Mouse (Mus musculus) cerebellum, postnatal 4 days (tissue): ENCODE data around the gene Acrv1.
"Not testable (repeated sequence)": the region's sequence is repeated elsewhere in the genome, so short reads cannot be mapped to it uniquely, and the experiment has no call there.

Experiments
- DNase-seq, 2 experiments: peaks; one replicate each; pipeline ENCODE4 v3.0.0; 2022; ENCODE audit warnings: low spot score in 2 of 2, mixed read lengths in 1 of 2

Gene Acrv1

GRCm38 (mm10) chr9:36692920-36693319, at the start of gene Acrv1:
Gene Acrv1 (plus strand): TSS chr9:36693220.
- DNase-seq = no peak

GRCm38 (mm10) chr9:36643276-36643675, 49.7 kb upstream of the Acrv1 start, which contains the start of gene A630095E13Rik:
Gene A630095E13Rik (minus strand): TSS chr9:36643376.
- not testable (repeated sequence) for DNase-seq

- DNase-seq = no peak
Observed at GRCm38 (mm10) chr9:36681424-36681823, 11.6 kb upstream of the Acrv1 start.

- no peak for DNase-seq
Observed at GRCm38 (mm10) chr9:36687329-36687728, 5.7 kb upstream of the Acrv1 start.

GRCm38 (mm10) chr9:36694276-36694675, 1.3 kb downstream of the Acrv1 start:
- no peak for DNase-seq

GRCm38 (mm10) chr9:36705923-36706322, 12.9 kb downstream of the Acrv1 start:
- no peak for DNase-seq

GRCm38 (mm10) chr9:36707304-36707703, 14.3 kb downstream of the Acrv1 start:
- no peak for DNase-seq

GRCm38 (mm10) chr9:36716624-36717023, 23.6 kb downstream of the Acrv1 start:
- no peak for DNase-seq

GRCm38 (mm10) chr9:36726131-36727033, 33.4 kb downstream of the Acrv1 start:
- peak; percentile 74 to 93 for DNase-seq

GRCm38 (mm10) chr9:36727034-36727755, 34.2 kb downstream of the Acrv1 start, which contains the start of gene Chek1:
Gene Chek1 (minus strand): TSS chr9:36727065.
- DNase-seq = no peak
